Mouse (Mus musculus) liver, adult 2 months (tissue): ENCODE data around the gene Nhlh1. TPM values are rescaled to one million over a fixed set of nuclear protein-coding genes. Genes with fewer than 3 reads are reported as not detected.

Experiments used
- DNase-seq: peaks from one replicate; pipeline ENCODE4 v3.0.0-alpha.2; 2011; ENCODE audit warnings: low read depth, low spot score; ENCODE audit errors: extremely low read depth
- H3K27ac ChIP-seq: fragments of 200-500 bp; replicated peaks from 2 replicates; pipeline ENCODE4 v1.5.1; 2012; ENCODE audit warnings: low read depth, mild to moderate bottlenecking, control low read depth, inconsistent platforms, low read length; ENCODE audit not compliant: insufficient read depth
- H3K27me3 ChIP-seq: fragments of 200-500 bp; 2 replicates; pipeline ENCODE4 v1.6.1; 2012; ENCODE audit warnings: mild to moderate bottlenecking, moderate library complexity, low read length, inconsistent platforms; ENCODE audit not compliant: control insufficient read depth, insufficient read depth
- H3K36me3 ChIP-seq: fragments of 200-500 bp; 2 replicates; pipeline ENCODE4 v1.6.1; 2012; ENCODE audit warnings: low read length, inconsistent platforms; ENCODE audit not compliant: control insufficient read depth, insufficient read depth
- H3K4me1 ChIP-seq: fragments of 200-500 bp; 2 replicates; pipeline ENCODE4 v1.6.1; 2011; ENCODE audit warnings: low read length; ENCODE audit not compliant: control insufficient read depth, insufficient read depth
- H3K4me3 ChIP-seq: fragments of 200-500 bp; 2 replicates; pipeline ENCODE4 v1.5.1; 2011; ENCODE audit warnings: low read depth, mild to moderate bottlenecking, control low read depth, low read length, moderate library complexity; ENCODE audit not compliant: insufficient read depth
- H3K79me2 ChIP-seq: fragments of 200-500 bp; 2 replicates; pipeline ENCODE4 v1.6.1; 2012; ENCODE audit warnings: inconsistent platforms, mild to moderate bottlenecking, low read length, moderate library complexity; ENCODE audit not compliant: control insufficient read depth, insufficient read depth
- H3K9ac ChIP-seq: fragments of 200-500 bp; 2 replicates; pipeline ENCODE4 v1.6.1; 2012; ENCODE audit warnings: low read depth, mild to moderate bottlenecking, control low read depth, inconsistent platforms, low read length
- CTCF ChIP-seq: fragments of 200-500 bp; IDR thresholded peaks from 2 replicates; pipeline ENCODE4 v1.5.1; 2011; ENCODE audit warnings: low read depth, low read length, control low read depth
- POLR2A ChIP-seq: fragments of 200-500 bp; IDR thresholded peaks from 2 replicates; pipeline ENCODE4 v1.6.1; 2011; ENCODE audit warnings: low read length, control low read depth; ENCODE audit not compliant: insufficient read depth; ENCODE audit errors: extremely low read depth
- WGBS: fragments of 180-500 bp; shearing (Covaris S2); methylation state at CpG from one replicate; pipeline ENCODE4 v1.1.7; 2018; 5-methylcytosine and 5-hydroxymethylcytosine counted together
- polyA plus RNA-seq: library from polyadenylated mRNA; depleted of rRNA; stranded (reverse); fragments of >200 nt; gene quantifications from 2 replicates; pipeline ENCODE4 v1.2.3, GENCODE M21; 2012
- total RNA-seq: library from RNA; depleted of rRNA; stranded (reverse); fragments of >200 nt; gene quantifications from 2 replicates; pipeline ENCODE4 v1.2.3, GENCODE M21; 2014

Gene Nhlh1
- total and polyA plus RNA-seq, 2 experiments: not detected

- no peak overlapping the region for H3K27ac ChIP-seq
- H3K79me2 ChIP-seq: peaks cover 8% of the 10 kb centered on the region; the same call in 1 of the 2 replicates
- no peaks in the 10 kb centered on the region; the same call in 1 of the 2 replicates for H3K4me1 ChIP-seq
- 41% methylated on average over 3 of the region's 3 CpGs for WGBS
- H3K9ac ChIP-seq: no peak overlapping the region
- DNase-seq: no peak
- TF ChIP-seq POLR2A (no peak), CTCF (no peak)
- H3K4me3 ChIP-seq: no peak overlapping the region
- no peaks in the 10 kb centered on the region for H3K27me3 ChIP-seq
- H3K36me3 ChIP-seq: peaks cover 74% of the 10 kb centered on the region
These were observed 36.1 kb upstream of the Nhlh1 start for GRCm38 (mm10) chr1:172093522-172093921.

- Histone ChIP-seq H3K27ac (peak overlapping the region; percentile 85), H3K27me3 (no peaks in the 10 kb centered on the region), H3K9ac (peak overlapping the region; percentile 92), H3K79me2 (peaks cover 32% of the 10 kb centered on the region), H3K36me3 (peaks cover 22% of the 10 kb centered on the region), H3K4me3 (peak overlapping the region; percentile 96), H3K4me1 (peaks cover 9% of the 10 kb centered on the region; the same call in 1 of the 2 replicates)
- DNase-seq: no peak
- under 1% methylated on average over 24 of the region's 24 CpGs for WGBS
- TF ChIP-seq POLR2A (no peak), CTCF (no peak)
These were observed 25.6 kb upstream of the Nhlh1 start for GRCm38 (mm10) chr1:172082899-172083445.

- H3K9ac ChIP-seq: peak within 1 kb of the TSS; percentile 92
- WGBS: under 1% methylated on average over 40 of the region's 40 CpGs
- TF ChIP-seq POLR2A (peak; percentile 65; the same call in 1 of the 2 replicates), CTCF (no peak)
These were observed 24.9 kb upstream of the Nhlh1 start, which contains the start of the genes Copa and Ncstn for GRCm38 (mm10) chr1:172082101-172082898. Gene Copa, plus strand, starts transcription at chr1:172082529. Gene Ncstn, minus strand, starts transcription at chr1:172082795.

GRCm38 (mm10) chr1:172077981-172078380, 20.6 kb upstream of the Nhlh1 start:
- no peak overlapping the region for H3K4me3 ChIP-seq
- TF ChIP-seq CTCF (no peak), POLR2A (no peak)
- H3K9ac ChIP-seq: peak overlapping the region; percentile 28; the same call in 1 of the 2 replicates
- H3K27ac ChIP-seq: no peak overlapping the region
- H3K36me3 ChIP-seq: peaks cover 44% of the 10 kb centered on the region
- H3K4me1 ChIP-seq: peaks cover 5% of the 10 kb centered on the region; the same call in 1 of the 2 replicates
- no peak for DNase-seq
- peaks cover 9% of the 10 kb centered on the region; the same call in 1 of the 2 replicates for H3K79me2 ChIP-seq
- no peaks in the 10 kb centered on the region for H3K27me3 ChIP-seq
- WGBS: 75% methylated on average over 5 of the region's 5 CpGs

More at GRCm38 (mm10) chr1:172082101-172082898, 24.9 kb upstream of the Nhlh1 start, which contains the start of the genes Copa and Ncstn:
- no peaks in the 10 kb centered on the region for H3K27me3 ChIP-seq
- peak within 1 kb of the TSS; percentile 96 for H3K4me3 ChIP-seq
- peaks cover 32% of the 10 kb centered on the region for H3K79me2 ChIP-seq
- DNase-seq: peak; percentile 85
- H3K36me3 ChIP-seq: peaks cover 19% of the 10 kb centered on the region
- H3K27ac ChIP-seq: peak within 1 kb of the TSS; percentile 85
- peaks cover 9% of the 10 kb centered on the region; the same call in 1 of the 2 replicates for H3K4me1 ChIP-seq

GRCm38 (mm10) chr1:172072604-172073003, 15.2 kb upstream of the Nhlh1 start:
- Histone ChIP-seq H3K27ac (no peak overlapping the region), H3K4me1 (no peaks in the 10 kb centered on the region), H3K4me3 (no peak overlapping the region), H3K79me2 (no peaks in the 10 kb centered on the region), H3K9ac (no peak overlapping the region), H3K36me3 (peaks cover 57% of the 10 kb centered on the region), H3K27me3 (no peaks in the 10 kb centered on the region)
- no peak for TF ChIP-seq POLR2A
- TF ChIP-seq CTCF: no peak
- no peak for DNase-seq
- 98% methylated on average over 7 of the region's 7 CpGs for WGBS
